Mouse (Mus musculus) erythroblast, embryonic 14.5 days (primary cell): ENCODE measurements around the gene Rims3.

Experiments used
- GATA1 ChIP-seq: IDR thresholded peaks from 2 replicates; pipeline ENCODE4 v1.6.1; 2012; ENCODE audit warnings: low read length, inconsistent platforms, mixed read lengths
- TAL1 ChIP-seq: IDR thresholded peaks from 3 replicates; pipeline ENCODE4 v1.6.1; 2012; ENCODE audit warnings: low read length, inconsistent platforms, mixed read lengths

DNA sequence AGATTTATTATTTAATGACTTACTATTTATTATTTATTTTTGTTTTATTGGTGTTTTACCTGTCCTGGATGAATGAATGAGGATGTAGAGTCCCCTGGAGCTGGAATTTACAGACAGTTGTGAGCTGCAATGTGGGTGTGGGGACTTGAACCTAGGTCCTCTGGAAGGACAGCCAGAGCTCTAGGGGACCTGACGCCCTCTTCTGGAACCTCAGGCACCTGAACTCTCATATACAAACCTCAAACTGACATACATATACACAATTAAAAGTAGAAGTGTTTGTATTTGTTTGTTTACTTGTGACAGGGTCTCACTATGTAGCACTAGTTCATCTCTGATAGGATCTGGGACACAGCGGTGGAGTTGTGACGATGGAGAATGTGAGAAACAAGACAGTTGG lies 13.3 kb upstream of the Rims3 start:
- TF ChIP-seq GATA1: no peak
- no peak for TF ChIP-seq TAL1
